Mouse (Mus musculus): ENCODE data around the gene Bdh2.

DNA sequence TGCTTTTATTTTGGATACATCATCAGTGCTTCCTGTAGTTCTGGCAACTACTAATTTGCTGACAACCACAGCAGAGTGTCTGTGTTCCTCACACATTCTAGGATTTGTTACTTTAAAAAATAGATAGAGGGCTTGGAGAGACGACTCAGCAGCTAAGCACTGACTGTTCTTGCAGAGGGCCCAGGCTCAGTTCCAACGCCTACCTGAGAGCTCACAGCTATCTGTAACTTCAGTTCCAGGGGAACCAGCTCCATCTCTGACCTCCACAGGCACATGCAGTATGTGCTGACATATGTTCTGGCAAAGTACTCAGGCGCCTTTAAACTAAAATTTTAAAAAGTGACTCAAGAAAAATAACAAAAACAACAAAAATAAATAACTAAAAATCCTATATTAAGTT lies 49.0 kb upstream of the Bdh2 start:
- no peak for TF ChIP-seq MAX (IDR thresholded peaks at IDR 0.05; ENCODE audit: low read depth)
- no peak for TF ChIP-seq POLR2A (IDR thresholded peaks at IDR 0.05; ENCODE audit: insufficient read length, low read depth)
